Mouse (Mus musculus): ENCODE results near the gene Hoxa2. TPM values are rescaled to one million over a fixed set of nuclear protein-coding genes. Genes with fewer than 3 reads are reported as not detected.

The Hoxa2 gene
- polyA plus RNA-seq, 1 experiment from 2014 or later = 22.5 TPM

DNA sequence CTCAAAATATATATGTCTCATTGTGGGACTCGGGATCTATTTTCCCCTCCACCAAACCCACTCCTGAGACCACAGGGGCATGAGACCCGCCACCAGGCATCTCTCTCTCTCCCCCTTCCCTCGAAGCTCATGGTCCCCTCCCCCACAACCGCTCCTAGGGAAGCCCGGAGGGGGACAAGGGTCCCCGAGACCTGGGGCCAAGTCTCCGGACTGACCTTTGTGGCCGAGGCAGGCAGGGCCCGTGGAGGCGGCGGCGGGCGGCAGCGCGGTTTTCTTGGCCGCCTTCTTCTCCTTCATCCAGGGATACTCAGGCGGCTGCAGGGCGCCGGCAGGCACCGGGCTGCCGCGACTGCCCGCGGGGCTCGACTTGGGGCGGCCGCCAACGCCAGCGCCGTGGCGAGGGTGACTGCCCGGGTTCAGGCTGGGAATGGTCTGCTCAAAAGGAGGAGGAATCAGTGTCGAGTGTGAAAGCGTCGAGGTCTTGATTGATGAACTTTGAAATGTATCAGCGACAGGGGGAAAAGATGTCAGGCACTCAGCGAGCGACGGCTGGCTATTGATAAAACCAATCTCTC, 493 bp downstream of the Hoxa2 start:
- no peaks in the 10 kb centered on the region for H3K27me3 ChIP-seq (replicated peaks; ENCODE audit: control insufficient read depth, insufficient read depth, low read length)
- H3K9ac ChIP-seq (ENCODE audit: low read depth, low read length) = peak overlapping the region; percentile 83
- peak overlapping the region; percentile 97 for H3K27ac ChIP-seq (ENCODE audit: low read depth, low read length)
- peak overlapping the region; percentile 57 for H3K4me3 ChIP-seq (ENCODE audit: low read length)
- no peaks in the 10 kb centered on the region for H3K9me3 ChIP-seq (ENCODE audit: control insufficient read depth, low read length)
- H3K36me3 ChIP-seq (ENCODE audit: control insufficient read depth, insufficient read depth, low read length) = no peaks in the 10 kb centered on the region
- peak overlapping the region; percentile 80 for H3K4me2 ChIP-seq (ENCODE audit: low read length)
- no peaks in the 10 kb centered on the region for H3K4me1 ChIP-seq (ENCODE audit: control insufficient read depth, insufficient read depth, low read depth, low read length)
- WGBS = under 1% methylated on average over 39 of the region's 39 CpGs
- ATAC-seq = no peak

DNA sequence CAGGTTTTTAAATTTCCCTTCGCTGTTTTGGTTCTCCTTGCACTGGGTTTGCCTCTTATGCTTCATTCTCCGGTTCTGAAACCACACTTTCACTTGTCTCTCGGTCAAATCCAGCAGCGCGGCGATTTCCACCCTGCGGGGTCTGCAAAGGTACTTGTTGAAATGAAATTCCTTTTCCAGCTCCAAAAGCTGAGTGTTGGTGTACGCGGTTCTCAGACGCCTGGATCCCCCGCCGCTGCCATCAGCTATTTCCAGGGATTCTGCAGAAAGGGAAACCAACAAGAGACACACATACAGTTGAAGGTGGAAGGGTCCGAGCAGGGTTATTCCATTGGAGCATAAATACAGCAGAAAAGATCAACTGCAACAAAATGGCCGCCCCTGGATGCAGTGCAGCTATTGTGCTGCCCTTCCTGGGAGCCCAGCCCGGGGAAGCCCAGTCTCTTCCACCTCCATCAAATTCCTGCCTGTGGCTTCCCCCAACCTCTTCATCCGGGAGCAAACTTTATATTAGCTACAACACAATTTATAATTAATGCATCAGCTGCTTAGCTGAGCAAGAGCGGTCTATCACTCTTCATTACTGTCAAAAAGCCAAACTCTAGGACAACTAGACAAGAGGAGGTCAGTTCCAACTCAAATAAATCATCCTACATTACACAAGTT, 1.1 kb downstream of the Hoxa2 start:
- H3K27me3 ChIP-seq (replicated peaks; ENCODE audit: control insufficient read depth, insufficient read depth, low read length) = no peaks in the 10 kb centered on the region
- no peak for ATAC-seq
- no peaks in the 10 kb centered on the region for H3K36me3 ChIP-seq (ENCODE audit: control insufficient read depth, insufficient read depth, low read length)
- H3K4me3 ChIP-seq (ENCODE audit: low read length) = peak overlapping the region; percentile 57
- H3K4me2 ChIP-seq (ENCODE audit: low read length) = peak overlapping the region; percentile 80
- H3K27ac ChIP-seq (ENCODE audit: low read depth, low read length) = peak overlapping the region; percentile 97
- peak overlapping the region; percentile 83 for H3K9ac ChIP-seq (ENCODE audit: low read depth, low read length)
- no peaks in the 10 kb centered on the region for H3K9me3 ChIP-seq (ENCODE audit: control insufficient read depth, low read length)
- 3% methylated on average over 17 of the region's 17 CpGs for WGBS
- peaks cover 5% of the 10 kb centered on the region; the same call in 1 of the 2 replicates for H3K4me1 ChIP-seq (ENCODE audit: control insufficient read depth, insufficient read depth, low read depth, low read length)

DNA sequence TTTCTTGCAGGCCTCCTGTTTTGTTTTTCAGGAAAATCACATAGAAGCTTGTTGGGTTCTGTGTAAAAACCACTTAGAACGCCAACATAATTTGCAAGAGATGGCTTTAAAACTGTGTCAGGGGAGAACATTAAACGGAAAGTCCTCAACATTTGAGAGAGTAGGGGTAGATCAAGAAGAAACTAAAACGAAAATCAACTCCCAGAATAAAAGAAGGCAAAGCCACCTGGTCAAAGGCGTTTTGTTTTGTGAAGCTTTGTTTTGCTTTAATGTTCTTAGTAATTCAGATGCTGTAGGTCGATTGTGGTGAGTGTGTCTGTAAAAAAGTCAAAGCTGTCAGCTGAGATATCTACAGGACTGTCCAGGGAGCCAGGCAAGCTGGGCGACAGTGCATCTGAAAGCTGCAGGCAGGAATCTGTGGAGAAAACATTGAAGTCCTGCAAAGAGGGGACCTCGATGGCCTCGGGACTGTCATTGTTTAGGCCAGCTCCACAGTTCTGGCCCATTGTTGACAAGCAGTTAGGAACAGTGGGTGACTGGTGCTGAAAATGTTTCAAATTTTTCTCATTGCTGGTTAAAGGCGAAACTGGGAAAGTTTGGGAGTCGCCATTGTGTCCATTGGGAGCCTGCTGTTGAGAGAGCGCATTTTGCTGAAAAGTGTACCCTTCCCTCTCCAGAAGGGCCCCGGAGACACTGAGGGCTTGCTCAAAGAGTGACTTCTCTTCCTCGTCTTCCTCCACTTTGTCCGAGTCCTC, 1.8 kb downstream of the Hoxa2 start:
- H3K36me3 ChIP-seq (ENCODE audit: control insufficient read depth, insufficient read depth, low read length) = no peaks in the 10 kb centered on the region
- peak overlapping the region; percentile 83 for H3K9ac ChIP-seq (ENCODE audit: low read depth, low read length)
- peak overlapping the region; percentile 97 for H3K27ac ChIP-seq (ENCODE audit: low read depth, low read length)
- H3K4me3 ChIP-seq (ENCODE audit: low read length) = peak overlapping the region; percentile 57
- peaks cover 10% of the 10 kb centered on the region for H3K4me1 ChIP-seq (ENCODE audit: control insufficient read depth, insufficient read depth, low read depth, low read length)
- 5% methylated on average over 14 of the region's 14 CpGs for WGBS
- no peaks in the 10 kb centered on the region; the same call in 1 of the 2 replicates for H3K27me3 ChIP-seq (replicated peaks; ENCODE audit: control insufficient read depth, insufficient read depth, low read length)
- no peak for ATAC-seq
- no peaks in the 10 kb centered on the region for H3K9me3 ChIP-seq (ENCODE audit: control insufficient read depth, low read length)
- H3K4me2 ChIP-seq (ENCODE audit: low read length) = peak overlapping the region; percentile 80

DNA sequence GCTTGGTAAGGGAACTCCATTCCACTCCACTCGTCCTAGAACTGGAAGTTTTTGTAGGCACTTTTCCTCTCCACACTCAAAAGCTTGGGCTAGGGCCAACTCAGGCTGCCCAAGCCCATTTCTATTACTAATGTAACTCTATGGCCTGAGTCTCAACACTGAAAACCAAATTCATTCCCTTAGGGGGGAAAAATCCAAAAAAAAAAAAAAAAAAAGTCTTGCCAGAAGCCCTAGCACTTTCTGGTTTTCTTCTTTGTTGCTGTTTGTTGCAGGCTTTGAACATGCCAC, 2.6 kb downstream of the Hoxa2 start:
- peak overlapping the region; percentile 36 for H3K9ac ChIP-seq (ENCODE audit: low read depth, low read length)
- peak overlapping the region; percentile 28 for H3K4me3 ChIP-seq (ENCODE audit: low read length)
- peak overlapping the region; percentile 80 for H3K4me2 ChIP-seq (ENCODE audit: low read length)
- no peaks in the 10 kb centered on the region for H3K36me3 ChIP-seq (ENCODE audit: control insufficient read depth, insufficient read depth, low read length)
- ATAC-seq = no peak
- WGBS = 10% methylated on average over 1 of the region's 1 CpGs
- H3K27me3 ChIP-seq (replicated peaks; ENCODE audit: control insufficient read depth, insufficient read depth, low read length) = no peaks in the 10 kb centered on the region; the same call in 1 of the 2 replicates
- H3K27ac ChIP-seq (ENCODE audit: low read depth, low read length) = peak overlapping the region; percentile 69
- no peaks in the 10 kb centered on the region for H3K9me3 ChIP-seq (ENCODE audit: control insufficient read depth, low read length)
- H3K4me1 ChIP-seq (ENCODE audit: control insufficient read depth, insufficient read depth, low read depth, low read length) = peaks cover 10% of the 10 kb centered on the region

DNA sequence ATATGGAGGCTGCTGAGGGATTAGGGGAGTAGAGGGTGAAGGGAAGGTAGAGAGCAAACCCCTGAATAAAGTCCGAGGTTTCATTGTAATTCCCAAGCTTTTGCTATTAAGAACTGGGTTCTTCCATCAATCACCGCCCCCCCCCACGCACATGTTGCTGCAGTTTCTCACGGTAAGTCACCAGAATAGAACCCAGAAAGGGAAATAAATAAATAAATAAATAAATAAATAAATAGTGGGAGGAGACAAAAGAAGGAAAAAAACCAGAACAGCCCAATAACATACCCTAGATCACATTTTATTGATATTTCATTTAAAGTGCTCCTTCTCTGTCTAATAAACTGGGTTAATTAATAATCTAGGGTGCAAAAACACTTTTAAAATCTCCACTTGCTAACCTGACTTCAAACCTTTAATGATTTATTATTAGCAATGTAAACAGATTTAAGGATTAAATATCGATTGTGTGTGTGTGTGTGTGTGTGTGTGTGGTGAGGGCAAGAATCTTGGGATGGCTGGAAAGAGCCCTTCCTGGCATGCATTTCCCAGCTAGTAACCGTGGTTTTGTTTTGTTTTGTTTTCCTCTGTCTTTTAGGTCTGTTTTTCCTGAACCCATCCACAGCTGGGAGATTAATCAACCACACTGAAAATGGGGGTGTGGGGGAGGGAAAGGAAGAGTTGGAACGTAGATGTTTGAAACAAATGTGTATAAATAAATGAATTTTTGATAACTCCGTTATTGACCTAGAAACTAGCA, 3.1 kb downstream of the Hoxa2 start:
- H3K27ac ChIP-seq (ENCODE audit: low read depth, low read length) = peak overlapping the region; percentile 80
- peaks cover under 1% of the 10 kb centered on the region for H3K27me3 ChIP-seq (replicated peaks; ENCODE audit: control insufficient read depth, insufficient read depth, low read length)

DNA sequence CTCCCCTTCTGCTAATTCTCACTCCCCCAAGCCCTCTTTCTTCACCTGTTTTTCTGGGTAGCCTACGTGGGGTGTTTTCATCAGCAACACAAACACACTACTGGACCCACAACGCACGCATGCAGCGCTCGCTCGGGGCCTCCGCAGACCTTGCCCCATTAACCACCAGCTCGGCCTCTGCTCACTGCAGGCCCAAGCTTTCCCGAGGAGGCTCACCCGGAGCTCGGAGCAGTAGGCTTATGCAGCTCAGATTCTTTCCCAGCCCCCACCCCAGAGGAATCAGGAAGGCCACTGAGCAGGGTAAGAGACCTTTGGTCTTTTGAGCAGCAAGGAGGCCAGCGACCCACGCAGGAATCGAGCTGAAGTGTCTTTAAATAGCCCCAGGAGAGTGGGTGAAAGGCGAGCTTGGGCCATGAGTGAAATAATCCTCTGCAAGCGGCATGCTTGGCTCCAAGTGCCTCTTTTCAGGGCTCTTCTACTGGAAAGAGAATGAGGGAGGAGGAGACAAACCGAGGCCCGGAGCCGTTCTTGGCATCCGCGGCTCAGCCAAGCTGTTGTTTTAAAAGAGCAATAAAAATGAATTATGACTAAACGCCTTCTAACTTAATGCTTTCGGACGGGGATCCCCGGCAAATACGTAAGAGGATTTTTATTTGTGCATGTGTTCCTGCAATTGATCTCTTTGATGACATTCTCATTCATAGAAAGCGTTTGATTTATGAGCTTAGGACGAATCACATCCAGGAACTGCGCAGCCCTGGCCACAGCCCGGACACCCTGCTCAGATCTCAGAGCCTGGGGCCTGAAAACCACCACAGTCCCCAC, 3.9 kb downstream of the Hoxa2 start:
- Histone ChIP-seq H3K27me3 (replicated peaks; ENCODE audit: control insufficient read depth, insufficient read depth, low read length) (peaks cover 6% of the 10 kb centered on the region), H3K9ac (ENCODE audit: low read depth, low read length) (peak overlapping the region; percentile 67), H3K36me3 (ENCODE audit: control insufficient read depth, insufficient read depth, low read length) (no peaks in the 10 kb centered on the region), H3K9me3 (ENCODE audit: control insufficient read depth, low read length) (no peaks in the 10 kb centered on the region), H3K27ac (ENCODE audit: low read depth, low read length) (peak overlapping the region; percentile 80), H3K4me3 (ENCODE audit: low read length) (peak overlapping the region; percentile 67), H3K4me1 (ENCODE audit: control insufficient read depth, insufficient read depth, low read depth, low read length) (peaks cover 10% of the 10 kb centered on the region), H3K4me2 (ENCODE audit: low read length) (peak overlapping the region; percentile 80)
- ATAC-seq = no peak
- WGBS = 2% methylated on average over 30 of the region's 30 CpGs

More for the DNA sequence above, 3.1 kb downstream of the Hoxa2 start:
- no peaks in the 10 kb centered on the region for H3K36me3 ChIP-seq (ENCODE audit: control insufficient read depth, insufficient read depth, low read length)
- ATAC-seq = no peak
- H3K9ac ChIP-seq (ENCODE audit: low read depth, low read length) = peak overlapping the region; percentile 67
- H3K9me3 ChIP-seq (ENCODE audit: control insufficient read depth, low read length) = no peaks in the 10 kb centered on the region
- peak overlapping the region; percentile 80 for H3K4me2 ChIP-seq (ENCODE audit: low read length)
- WGBS = 6% methylated on average over 8 of the region's 8 CpGs
- peaks cover 10% of the 10 kb centered on the region for H3K4me1 ChIP-seq (ENCODE audit: control insufficient read depth, insufficient read depth, low read depth, low read length)
- H3K4me3 ChIP-seq (ENCODE audit: low read length) = peak overlapping the region; percentile 67

DNA sequence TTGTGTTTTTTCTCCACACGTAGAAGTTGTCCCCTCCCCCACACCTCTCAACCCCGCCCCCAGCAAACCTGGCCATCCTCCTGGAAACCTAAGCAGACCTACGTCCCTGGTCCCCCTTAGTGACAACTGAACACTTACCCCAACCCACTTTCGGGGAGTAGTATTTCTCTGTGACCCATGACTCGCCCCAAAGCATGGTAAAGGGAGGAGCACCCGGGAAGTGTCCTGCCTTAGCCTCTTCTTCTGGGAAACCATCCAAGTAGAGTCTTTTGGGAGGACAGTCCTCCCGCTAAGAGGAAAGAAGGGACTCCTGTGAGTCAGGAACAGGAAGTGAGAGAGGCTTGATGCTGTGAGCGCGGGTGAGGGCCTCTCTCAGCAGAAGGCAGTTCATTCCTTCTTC, 4.7 kb downstream of the Hoxa2 start:
- 5% methylated on average over 8 of the region's 9 CpGs for WGBS
- no peak for ATAC-seq
- no peaks in the 10 kb centered on the region for H3K36me3 ChIP-seq (ENCODE audit: control insufficient read depth, insufficient read depth, low read length)
- peaks cover 12% of the 10 kb centered on the region for H3K27me3 ChIP-seq (replicated peaks; ENCODE audit: control insufficient read depth, insufficient read depth, low read length)
- peak overlapping the region; percentile 80 for H3K27ac ChIP-seq (ENCODE audit: low read depth, low read length)
- H3K4me3 ChIP-seq (ENCODE audit: low read length) = peak overlapping the region; percentile 67
- H3K9ac ChIP-seq (ENCODE audit: low read depth, low read length) = peak overlapping the region; percentile 67
- peaks cover 10% of the 10 kb centered on the region for H3K4me1 ChIP-seq (ENCODE audit: control insufficient read depth, insufficient read depth, low read depth, low read length)
- no peaks in the 10 kb centered on the region for H3K9me3 ChIP-seq (ENCODE audit: control insufficient read depth, low read length)
- H3K4me2 ChIP-seq (ENCODE audit: low read length) = peak overlapping the region; percentile 80

DNA sequence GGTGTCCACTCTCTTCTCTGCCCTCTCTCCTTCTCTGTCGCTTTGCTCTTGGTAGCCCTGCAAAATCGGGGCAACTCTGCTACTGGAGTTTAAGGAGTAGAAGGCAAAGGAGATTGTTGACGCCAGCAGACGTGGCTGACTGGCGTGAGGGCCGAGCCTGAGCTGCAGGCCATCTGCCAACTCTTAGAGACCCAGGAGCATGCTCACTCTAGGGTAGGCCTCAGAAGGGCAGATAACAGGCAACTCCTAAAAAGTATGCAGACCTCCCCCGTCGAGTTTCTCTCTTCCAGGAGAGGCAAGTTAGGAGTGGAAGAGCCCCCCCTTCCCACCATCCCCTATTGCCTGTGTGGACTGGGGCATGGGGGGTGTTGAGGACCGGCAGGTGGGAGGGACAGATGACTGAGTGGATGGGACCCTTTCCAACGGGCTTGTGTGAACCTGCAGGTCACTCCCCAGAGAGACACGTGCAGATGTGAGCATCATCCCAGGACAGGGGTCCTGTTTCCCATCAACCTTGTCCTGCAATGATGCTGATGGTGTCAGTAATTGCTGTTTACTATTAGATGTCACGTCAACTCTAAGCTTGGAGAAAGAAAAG, 5.4 kb downstream of the Hoxa2 start:
- H3K9me3 ChIP-seq (ENCODE audit: control insufficient read depth, low read length) = no peaks in the 10 kb centered on the region
- peaks cover 18% of the 10 kb centered on the region for H3K27me3 ChIP-seq (replicated peaks; ENCODE audit: control insufficient read depth, insufficient read depth, low read length)
- H3K9ac ChIP-seq (ENCODE audit: low read depth, low read length) = peak overlapping the region; percentile 78
- peak overlapping the region; percentile 80 for H3K4me2 ChIP-seq (ENCODE audit: low read length)
- WGBS = 2% methylated on average over 12 of the region's 12 CpGs
- peak overlapping the region; percentile 67 for H3K4me3 ChIP-seq (ENCODE audit: low read length)
- H3K36me3 ChIP-seq (ENCODE audit: control insufficient read depth, insufficient read depth, low read length) = no peaks in the 10 kb centered on the region
- H3K4me1 ChIP-seq (ENCODE audit: control insufficient read depth, insufficient read depth, low read depth, low read length) = peaks cover 10% of the 10 kb centered on the region
- peak overlapping the region; percentile 83 for H3K27ac ChIP-seq (ENCODE audit: low read depth, low read length)
- ATAC-seq = peak; percentile 13; the same call in 1 of the 2 replicates
